Mouse (Mus musculus): ENCODE results near the gene Ubtfl1.
"Not testable (repeated sequence)": the region's sequence is repeated elsewhere in the genome, so short reads cannot be mapped to it uniquely, and the experiment has no call there.

Gene Ubtfl1

DNA sequence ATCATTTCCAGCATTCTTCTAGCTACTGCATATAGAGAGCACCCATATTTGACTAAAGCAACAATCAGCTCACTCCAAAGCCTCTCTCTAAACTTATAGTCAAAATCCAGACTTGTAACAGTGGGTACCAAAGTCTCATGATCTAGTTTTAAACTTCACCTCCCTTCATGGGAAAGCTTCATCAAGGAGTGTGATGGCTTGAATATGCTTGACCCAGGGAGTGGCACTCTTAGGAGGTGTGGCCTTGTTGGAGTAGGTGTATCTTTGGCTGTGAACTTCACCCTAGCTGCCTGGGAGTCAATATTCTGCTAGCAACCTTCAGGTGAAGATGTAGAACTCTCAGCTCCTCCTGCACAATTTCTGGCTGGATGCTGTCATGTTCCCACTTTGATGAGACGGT is at the start of gene Ubtfl1:
Gene Ubtfl1 (plus strand): TSS at position 301 of the 400 bp plus-strand sequence.
- DNase-seq, result no peak

DNA sequence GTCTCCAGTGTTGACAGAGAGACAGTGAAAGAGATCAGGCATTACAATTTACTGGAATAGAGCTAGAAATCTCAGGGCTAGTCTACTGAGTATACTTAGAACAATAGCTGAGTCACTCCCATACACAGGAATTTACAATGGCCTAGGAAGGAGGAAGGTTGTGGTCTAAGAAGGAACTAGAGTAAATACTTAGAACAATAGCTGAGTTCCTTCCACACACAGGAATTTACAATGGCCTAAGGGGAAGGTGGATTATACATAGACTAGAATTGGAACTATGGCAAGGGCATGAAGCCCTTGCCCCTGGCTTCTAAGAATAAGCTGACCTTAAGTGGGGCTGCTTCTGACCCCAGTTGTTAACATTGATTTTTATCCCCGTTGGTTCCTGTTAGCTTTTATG is 31.2 kb upstream of the Ubtfl1 start:
- not testable (repeated sequence) for DNase-seq

DNA sequence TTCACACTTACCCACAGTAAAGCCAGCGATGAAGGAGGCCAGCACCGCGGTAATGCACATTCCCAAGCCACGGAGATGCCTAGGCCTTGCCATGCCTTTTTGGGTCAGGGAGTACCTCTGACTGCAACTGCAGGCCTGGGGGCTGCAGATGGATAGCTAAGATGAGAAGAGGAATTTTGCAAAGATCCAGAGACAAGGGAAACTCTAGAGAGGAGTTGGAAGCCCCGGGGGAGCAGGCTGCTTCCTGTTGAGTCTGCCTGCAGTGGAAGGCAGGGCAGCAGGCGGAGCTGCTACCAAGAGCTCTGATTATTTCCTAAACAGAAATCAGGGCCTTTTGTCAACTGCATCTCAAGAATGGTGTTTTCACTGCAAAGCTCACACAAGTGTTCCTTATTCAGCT is 18.4 kb upstream of the Ubtfl1 start:
- no peak for DNase-seq

DNA sequence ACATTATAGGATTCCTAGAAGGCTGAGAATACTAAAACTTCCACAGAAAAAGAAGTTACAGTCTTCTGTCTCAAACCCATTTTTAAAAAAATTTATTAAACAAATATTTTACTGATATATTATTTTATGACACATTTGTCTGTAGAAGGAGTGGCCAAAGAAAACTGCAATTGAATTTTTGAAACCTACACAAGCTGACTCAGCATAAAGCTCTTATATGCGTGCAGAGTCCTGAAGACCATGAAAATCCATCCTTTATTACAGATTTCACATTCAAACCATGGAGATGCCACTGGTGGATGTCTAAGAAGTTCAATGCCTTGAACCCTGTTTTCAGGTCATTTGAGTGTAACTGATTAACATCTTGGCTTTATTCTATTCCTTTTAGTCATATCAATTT is 4.6 kb upstream of the Ubtfl1 start:
- DNase-seq, result no peak

DNA sequence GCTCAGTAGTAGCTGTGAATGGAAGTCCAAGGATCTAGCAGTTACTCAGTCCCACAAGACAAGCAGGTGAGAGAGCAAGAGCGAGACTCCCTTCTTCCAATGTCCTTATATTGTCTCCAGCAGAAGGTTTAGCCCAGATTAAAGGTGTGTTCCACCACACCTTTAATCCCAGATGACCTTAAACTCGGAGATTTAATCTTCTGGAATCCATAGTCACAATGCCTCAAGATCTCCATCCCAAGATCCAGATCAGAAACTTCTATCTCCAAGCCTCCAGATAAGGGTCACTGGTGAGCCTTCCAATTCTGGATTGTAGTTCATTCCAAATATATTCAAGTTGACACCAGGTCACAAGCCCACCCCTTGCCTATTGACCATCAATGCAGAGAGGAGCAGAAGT is 1.3 kb upstream of the Ubtfl1 start, which contains the start of gene Naalad2:
Gene Naalad2 (minus strand): TSS at position 101 of the 400 bp plus-strand sequence.
- not testable (repeated sequence) for DNase-seq

DNA sequence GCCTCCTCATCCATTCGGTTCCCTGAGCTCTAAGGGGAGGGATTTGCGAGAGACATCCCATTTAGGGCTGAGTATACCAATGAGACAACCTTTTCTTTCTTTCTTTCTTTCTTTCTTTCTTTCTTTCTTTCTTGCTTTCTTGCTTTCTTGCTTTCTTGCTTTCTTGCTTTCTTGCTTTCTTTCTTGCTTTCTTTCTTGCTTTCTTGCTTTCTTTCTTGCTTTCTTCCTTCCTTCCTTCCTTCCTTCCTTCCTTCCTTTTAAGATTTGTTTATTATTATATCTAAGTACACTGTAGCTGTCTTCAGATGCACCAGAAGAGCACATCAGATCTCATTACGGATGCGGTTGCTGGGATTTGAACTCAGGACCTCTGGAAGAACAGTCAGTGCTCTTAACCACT is 8.2 kb downstream of the Ubtfl1 start:
- DNase-seq, result not testable (repeated sequence)

DNA sequence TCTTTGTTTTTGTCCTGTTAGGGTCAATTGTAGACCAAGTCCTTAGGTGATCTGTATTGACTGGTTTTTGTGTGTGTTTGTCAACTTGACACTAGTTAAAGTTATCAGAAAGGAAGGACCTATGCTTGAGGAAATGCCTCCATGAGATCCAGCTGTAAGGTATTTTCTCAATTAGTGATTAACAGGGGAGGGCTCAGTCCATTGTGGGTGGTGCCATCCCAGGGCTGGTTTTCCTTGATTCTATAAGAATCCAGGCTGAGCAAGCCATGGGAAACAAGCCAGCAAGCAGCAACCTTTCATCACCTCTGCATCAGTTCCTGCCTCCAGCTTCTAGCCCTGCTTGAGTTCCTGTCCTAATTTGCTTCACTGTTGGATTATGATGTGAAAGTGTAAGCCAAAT is 26.1 kb downstream of the Ubtfl1 start, which contains the start of gene Mbd3l2:
Gene Mbd3l2 (plus strand): TSS at position 301 of the 400 bp plus-strand sequence.
- DNase-seq, result no peak

DNA sequence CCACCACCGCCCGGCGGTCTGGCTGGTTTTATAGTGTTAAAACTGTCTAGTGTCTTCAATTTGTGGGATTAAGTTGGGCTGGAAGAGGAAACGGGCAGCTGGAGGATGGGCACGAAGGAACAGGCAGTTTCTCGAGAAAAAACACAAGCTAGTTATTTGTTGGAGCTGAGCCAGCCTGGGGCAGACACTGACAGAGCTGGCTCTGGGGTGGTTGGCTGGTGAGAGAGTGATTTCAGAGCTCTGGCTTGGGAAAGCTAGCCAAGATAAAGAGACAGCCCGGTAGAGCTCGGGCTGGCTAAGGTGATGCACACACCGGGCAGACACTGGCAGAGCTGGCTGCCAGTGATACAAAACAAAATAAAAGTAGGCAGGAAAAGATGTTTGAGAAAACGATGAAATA is 27.5 kb downstream of the Ubtfl1 start:
- DNase-seq, result no peak

DNA sequence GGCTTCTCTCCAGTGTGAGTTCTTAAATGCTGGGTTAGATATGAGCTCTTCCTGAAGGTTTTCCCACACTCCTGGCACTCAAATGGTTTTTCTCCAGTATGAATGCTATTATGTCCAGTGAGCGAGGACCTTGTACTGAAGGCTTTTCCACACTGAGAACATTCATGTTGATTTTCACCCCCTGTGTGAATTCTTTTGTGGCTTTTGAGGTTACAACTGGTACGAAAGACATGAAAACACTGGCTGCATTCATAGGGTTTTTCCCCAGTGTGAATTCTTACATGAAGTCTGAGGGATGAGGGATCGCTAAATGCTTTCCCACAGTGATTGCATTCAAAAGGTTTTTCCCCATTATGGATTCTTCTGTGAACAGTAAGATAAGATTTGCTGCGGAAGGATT is 52.3 kb downstream of the Ubtfl1 start:
- no peak for DNase-seq

Data from right cerebral cortex, postnatal 25 days (tissue).